8 mouse cellular contexts compared by ENCODE assay signal in the genomic region with DNA sequence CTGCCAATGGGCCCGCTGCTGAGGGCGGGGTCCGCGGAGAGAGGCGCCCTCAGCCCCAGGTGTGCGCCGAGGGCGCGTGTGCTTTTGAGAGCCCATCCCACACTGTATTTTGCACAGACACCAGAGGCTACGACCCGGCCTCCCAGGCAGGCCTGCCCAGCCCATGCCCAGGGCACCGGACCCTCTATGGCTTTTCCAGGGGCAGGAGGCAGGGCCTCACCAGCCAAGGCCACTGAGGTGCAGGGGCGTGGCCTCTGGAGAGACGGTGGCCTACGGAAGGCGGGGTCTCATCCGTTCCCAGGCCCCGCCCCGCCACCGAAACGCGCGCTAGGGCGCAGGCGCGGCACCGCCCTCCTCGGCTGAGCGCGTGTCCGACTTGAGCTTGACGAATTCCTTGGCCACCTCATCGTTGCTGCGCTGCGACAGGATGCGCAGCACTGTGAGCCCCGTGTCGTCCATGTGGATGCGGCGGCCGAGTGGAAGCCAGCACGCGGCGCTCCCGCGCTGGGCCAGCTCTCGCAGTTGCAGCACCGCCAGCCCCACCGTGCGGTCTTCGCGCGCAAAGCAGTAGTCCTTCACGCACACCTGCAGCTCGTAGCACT. TPM values are rescaled to one million over a fixed set of nuclear protein-coding genes. Genes with fewer than 3 reads are reported as not detected.
DNase-seq lines count a peak whose midpoint lies in the region; ATAC-seq and TF ChIP-seq lines count a peak whose summit lies in the region.

No protein-coding gene starts in this region.

- H3K4me1 ChIP-seq in cortical plate, adult 2 months (ENCODE audit: control insufficient read depth, insufficient read depth, low read length) = no peaks in the 10 kb centered on the region

- H3K4me3 ChIP-seq in cortical plate, adult 2 months (ENCODE audit: insufficient read depth, low read length) = peak overlapping the region; percentile 15

- ATAC-seq in megakaryocyte progenitor cell, adult 5-6 weeks (replicated peaks; ENCODE audit: poor library complexity) = peak; percentile 71

- TF ChIP-seq POLR2A in cortical plate, adult 2 months (IDR thresholded peaks at IDR 0.05; ENCODE audit: extremely low read depth, insufficient read depth, low read length) = no peak

- 0 out of 2 replicates have a peak overlapping the region, but pooled peaks have one; percentile 11 for H3K27ac ChIP-seq in cortical plate, adult 2 months (ENCODE audit: insufficient read depth, low read length)

- no peak; the same call in 1 of the 2 replicates for TF ChIP-seq CTCF in cortical plate, adult 2 months (IDR thresholded peaks at IDR 0.05; ENCODE audit: extremely low read depth, insufficient read depth, low read length)

- DNase-seq in ZHBTc4 (ENCODE audit: low read depth, low spot score) = peak; percentile 97
- peak; percentile 94 for DNase-seq in gastrocnemius, adult 8-10 months (ENCODE audit: low spot score in 2 of 2)
- DNase-seq in induced T-regulatory cell, adult 2 months (ENCODE audit: low read depth) = peak; percentile 96
- peak; percentile 84 to 92 for DNase-seq in left cerebral cortex, adult 9 months (ENCODE audit: low spot score in 2 of 2)
- peak; percentile 89 for DNase-seq in right cerebral cortex, postnatal 14 days
- peak; percentile 93 to 94 for DNase-seq in urinary bladder, postnatal 36 days (ENCODE audit: low spot score in 2 of 2)

RNA-seq across cellular contexts. Expression of a gene that starts 18.4 kb away (rescaled TPM):
- 100 and 104 TPM in 2 replicates for polyA plus RNA-seq in cortical plate, adult 2 months (2012; rRNA removed)
- 10 to 100 TPM; 36.6 to 45.2 (median 38.1) TPM for total RNA-seq in gastrocnemius, adult 8-10 months (2022)
- total RNA-seq in megakaryocyte progenitor cell, adult 5-6 weeks (2015) = 54.0 and 63.0 TPM in 2 replicates
- 62.0 and 67.2 TPM in 2 replicates for total RNA-seq in megakaryocyte progenitor cell, adult 5-6 weeks (2017)

RNA-seq across cellular contexts. Expression of a gene that starts 31.7 kb away (rescaled TPM):
- 2.8 and 3.4 TPM in 2 replicates for polyA plus RNA-seq in cortical plate, adult 2 months (2012; rRNA removed)
- under 1 TPM; 0.27 to 0.63 (median 0.40) TPM for total RNA-seq in gastrocnemius, adult 8-10 months (2022)
- 6.5 and 10.2 TPM in 2 replicates for total RNA-seq in megakaryocyte progenitor cell, adult 5-6 weeks (2015)
- total RNA-seq in megakaryocyte progenitor cell, adult 5-6 weeks (2017) = 1.00 and 5.3 TPM in 2 replicates

RNA-seq across cellular contexts. Expression of a gene that starts 37.2 kb away (rescaled TPM):
- 34.3 and 35.4 TPM in 2 replicates for polyA plus RNA-seq in cortical plate, adult 2 months (2012; rRNA removed)
- total RNA-seq in gastrocnemius, adult 8-10 months (2022) = 10 to 100 TPM; 19.3 to 22.8 (median 21.2) TPM
- 116 and 134 TPM in 2 replicates for total RNA-seq in megakaryocyte progenitor cell, adult 5-6 weeks (2015)
- 128 and 131 TPM in 2 replicates for total RNA-seq in megakaryocyte progenitor cell, adult 5-6 weeks (2017)

RNA-seq across cellular contexts. Expression of a gene that starts 42.4 kb away (rescaled TPM):
- 199 and 221 TPM in 2 replicates for polyA plus RNA-seq in cortical plate, adult 2 months (2012; rRNA removed)
- total RNA-seq in gastrocnemius, adult 8-10 months (2022) = under 1 TPM in 3 of 4 experiments, not detected in 1; 0.10 to 0.21 (median 0.20) TPM
- 0.64 and 1.8 TPM in 2 replicates for total RNA-seq in megakaryocyte progenitor cell, adult 5-6 weeks (2015)
- total RNA-seq in megakaryocyte progenitor cell, adult 5-6 weeks (2017) = 0.79 and 0.98 TPM in 2 replicates

RNA-seq across cellular contexts. Expression of a gene that starts 46.9 kb away (rescaled TPM):
- polyA plus RNA-seq in cortical plate, adult 2 months (2012; rRNA removed) = 6.0 and 6.1 TPM in 2 replicates
- 1 to 10 TPM; 1.4 to 2.0 (median 1.6) TPM for total RNA-seq in gastrocnemius, adult 8-10 months (2022)
- 9.3 and 11.8 TPM in 2 replicates for total RNA-seq in megakaryocyte progenitor cell, adult 5-6 weeks (2015)
- total RNA-seq in megakaryocyte progenitor cell, adult 5-6 weeks (2017) = 7.7 and 9.9 TPM in 2 replicates

Comparison
In these comparisons a context has a peak if more than half of its experiments do, and no peak if none do; other contexts are left out.
1. Peak in every context shown above with its lines: DNase-seq, ATAC-seq, H3K4me3 ChIP-seq and H3K27ac ChIP-seq.
2. RNA of a gene that starts 37.2 kb away (total RNA-seq): 116 to 134 TPM in megakaryocyte progenitor cell, adult 5-6 weeks; 19.3 to 22.8 TPM in gastrocnemius, adult 8-10 months; every median in the first group is over 4 times any median in the second.